Mouse (Mus musculus): Measurements from ENCODE around the gene Chpf. TPM values are rescaled to one million over a fixed set of nuclear protein-coding genes. Genes with fewer than 3 reads are reported as not detected.

Gene Chpf
- total and polyA plus RNA-seq, 3 experiments = 23.2 to 37.8 (median 25.0) TPM

- intact Hi-C loops (cut with DNase I) = no loop called here
These were observed 20.9 kb downstream of the Chpf start for GRCm38 (mm10) chr1:75458025-75458788.

GRCm38 (mm10) chr1:75457710-75458024 lies 21.4 kb downstream of the Chpf start:
- Histone ChIP-seq H3K27ac (no peak overlapping the region), H3K79me2 (replicated peaks; ENCODE audit: control insufficient read depth, insufficient read depth, low read length) (no peaks in the 10 kb centered on the region), H3K9ac (ENCODE audit: low read depth, low read length) (no peak overlapping the region), H3K27me3 (ENCODE audit: control insufficient read depth, insufficient read depth, low read length) (peaks cover 4% of the 10 kb centered on the region; the same call in 1 of the 2 replicates), H3K36me3 (ENCODE audit: control insufficient read depth, insufficient read depth, low read length) (no peaks in the 10 kb centered on the region), H3K4me3 (no peak overlapping the region), H3K4me1 (ENCODE audit: control insufficient read depth, insufficient read depth, low read length) (peaks cover 2% of the 10 kb centered on the region; the same call in 1 of the 2 replicates)
- DNase-seq = no peak
- intact Hi-C loops (cut with DNase I) = no loop called here
- TF ChIP-seq POLR2A (IDR thresholded peaks at IDR 0.05; ENCODE audit: insufficient read depth, low read depth, low read length) = no peak
- no peak for TF ChIP-seq EP300 (IDR thresholded peaks at IDR 0.05; ENCODE audit: insufficient read depth, low read depth, low read length)
- TF ChIP-seq CTCF (IDR thresholded peaks at IDR 0.05) = no peak
- WGBS = 9% methylated on average over 9 of the region's 10 CpGs

More at GRCm38 (mm10) chr1:75458025-75458788, 20.9 kb downstream of the Chpf start:
- H3K4me3 ChIP-seq = peak overlapping the region; percentile 24
- H3K36me3 ChIP-seq (ENCODE audit: control insufficient read depth, insufficient read depth, low read length) = no peaks in the 10 kb centered on the region
- DNase-seq = peak; percentile 62 to 70
- peaks cover 4% of the 10 kb centered on the region; the same call in 1 of the 2 replicates for H3K27me3 ChIP-seq (ENCODE audit: control insufficient read depth, insufficient read depth, low read length)
- peak overlapping the region; percentile 41 for H3K9ac ChIP-seq (ENCODE audit: low read depth, low read length)
- no peak for TF ChIP-seq EP300 (IDR thresholded peaks at IDR 0.05; ENCODE audit: insufficient read depth, low read depth, low read length)
- TF ChIP-seq CTCF (IDR thresholded peaks at IDR 0.05) = no peak
- no peak for TF ChIP-seq POLR2A (IDR thresholded peaks at IDR 0.05; ENCODE audit: insufficient read depth, low read depth, low read length)
- H3K79me2 ChIP-seq (replicated peaks; ENCODE audit: control insufficient read depth, insufficient read depth, low read length) = no peaks in the 10 kb centered on the region
- H3K27ac ChIP-seq = no peak overlapping the region; the same call in 1 of the 2 replicates
- peaks cover 2% of the 10 kb centered on the region; the same call in 1 of the 2 replicates for H3K4me1 ChIP-seq (ENCODE audit: control insufficient read depth, insufficient read depth, low read length)
- 7% methylated on average over 41 of the region's 42 CpGs for WGBS

- no peak for DNase-seq
- no peaks in the 10 kb centered on the region for H3K36me3 ChIP-seq (ENCODE audit: control insufficient read depth, insufficient read depth, low read length)
- H3K79me2 ChIP-seq (replicated peaks; ENCODE audit: control insufficient read depth, insufficient read depth, low read length) = no peaks in the 10 kb centered on the region
- TF ChIP-seq EP300 (IDR thresholded peaks at IDR 0.05; ENCODE audit: insufficient read depth, low read depth, low read length) = no peak
- peak; percentile 54 for TF ChIP-seq CTCF (IDR thresholded peaks at IDR 0.05)
- 23% methylated on average over 14 of the region's 14 CpGs for WGBS
- no peak overlapping the region for H3K4me3 ChIP-seq
- peaks cover 2% of the 10 kb centered on the region; the same call in 1 of the 2 replicates for H3K4me1 ChIP-seq (ENCODE audit: control insufficient read depth, insufficient read depth, low read length)
- intact Hi-C loops (cut with DNase I) = no loop called here
- H3K27me3 ChIP-seq (ENCODE audit: control insufficient read depth, insufficient read depth, low read length) = peaks cover 8% of the 10 kb centered on the region; the same call in 1 of the 2 replicates
- H3K9ac ChIP-seq (ENCODE audit: low read depth, low read length) = no peak overlapping the region
- H3K27ac ChIP-seq = no peak overlapping the region
These were observed 22.2 kb downstream of the Chpf start for GRCm38 (mm10) chr1:75456746-75457564.

- Histone ChIP-seq H3K79me2 (replicated peaks; ENCODE audit: control insufficient read depth, insufficient read depth, low read length) (no peaks in the 10 kb centered on the region), H3K4me1 (ENCODE audit: control insufficient read depth, insufficient read depth, low read length) (peaks cover 2% of the 10 kb centered on the region; the same call in 1 of the 2 replicates), H3K27ac (no peak overlapping the region), H3K36me3 (ENCODE audit: control insufficient read depth, insufficient read depth, low read length) (no peaks in the 10 kb centered on the region), H3K4me3 (no peak overlapping the region), H3K9ac (ENCODE audit: low read depth, low read length) (no peak overlapping the region), H3K27me3 (ENCODE audit: control insufficient read depth, insufficient read depth, low read length) (peaks cover 12% of the 10 kb centered on the region)
- WGBS = 64% methylated on average over 5 of the region's 5 CpGs
- TF ChIP-seq POLR2A (IDR thresholded peaks at IDR 0.05; ENCODE audit: insufficient read depth, low read depth, low read length) = no peak
- no peak for TF ChIP-seq CTCF (IDR thresholded peaks at IDR 0.05)
- TF ChIP-seq EP300 (IDR thresholded peaks at IDR 0.05; ENCODE audit: insufficient read depth, low read depth, low read length) = no peak
- intact Hi-C loops (cut with DNase I) = no loop called here
- DNase-seq = no peak
These were observed 23.2 kb downstream of the Chpf start for GRCm38 (mm10) chr1:75455948-75456347.

- Histone ChIP-seq H3K4me3 (no peak overlapping the region), H3K27ac (no peak overlapping the region), H3K36me3 (ENCODE audit: control insufficient read depth, insufficient read depth, low read length) (no peaks in the 10 kb centered on the region), H3K79me2 (replicated peaks; ENCODE audit: control insufficient read depth, insufficient read depth, low read length) (no peaks in the 10 kb centered on the region), H3K27me3 (ENCODE audit: control insufficient read depth, insufficient read depth, low read length) (peaks cover 15% of the 10 kb centered on the region), H3K4me1 (ENCODE audit: control insufficient read depth, insufficient read depth, low read length) (peaks cover 2% of the 10 kb centered on the region; the same call in 1 of the 2 replicates), H3K9ac (ENCODE audit: low read depth, low read length) (no peak overlapping the region)
- no peak for DNase-seq
- 71% methylated on average over 3 of the region's 3 CpGs for WGBS
- no peak for TF ChIP-seq CTCF (IDR thresholded peaks at IDR 0.05)
- no peak for TF ChIP-seq EP300 (IDR thresholded peaks at IDR 0.05; ENCODE audit: insufficient read depth, low read depth, low read length)
- TF ChIP-seq POLR2A (IDR thresholded peaks at IDR 0.05; ENCODE audit: insufficient read depth, low read depth, low read length) = no peak
- intact Hi-C loops (cut with DNase I) = no loop called here
These were observed 23.7 kb downstream of the Chpf start for GRCm38 (mm10) chr1:75455433-75455832.
